Mouse (Mus musculus) spleen, postnatal 4 days (tissue): ENCODE results near the gene Nim1k.
"Not testable (repeated sequence)": the region's sequence is repeated elsewhere in the genome, so short reads cannot be mapped to it uniquely, and the experiment has no call there.

ENCODE experiments used
- DNase-seq, 2 experiments: peaks; one replicate each; pipeline ENCODE4 v3.0.0; 2022; ENCODE audit warnings: low spot score in 2 of 2

Gene Nim1k

DNA sequence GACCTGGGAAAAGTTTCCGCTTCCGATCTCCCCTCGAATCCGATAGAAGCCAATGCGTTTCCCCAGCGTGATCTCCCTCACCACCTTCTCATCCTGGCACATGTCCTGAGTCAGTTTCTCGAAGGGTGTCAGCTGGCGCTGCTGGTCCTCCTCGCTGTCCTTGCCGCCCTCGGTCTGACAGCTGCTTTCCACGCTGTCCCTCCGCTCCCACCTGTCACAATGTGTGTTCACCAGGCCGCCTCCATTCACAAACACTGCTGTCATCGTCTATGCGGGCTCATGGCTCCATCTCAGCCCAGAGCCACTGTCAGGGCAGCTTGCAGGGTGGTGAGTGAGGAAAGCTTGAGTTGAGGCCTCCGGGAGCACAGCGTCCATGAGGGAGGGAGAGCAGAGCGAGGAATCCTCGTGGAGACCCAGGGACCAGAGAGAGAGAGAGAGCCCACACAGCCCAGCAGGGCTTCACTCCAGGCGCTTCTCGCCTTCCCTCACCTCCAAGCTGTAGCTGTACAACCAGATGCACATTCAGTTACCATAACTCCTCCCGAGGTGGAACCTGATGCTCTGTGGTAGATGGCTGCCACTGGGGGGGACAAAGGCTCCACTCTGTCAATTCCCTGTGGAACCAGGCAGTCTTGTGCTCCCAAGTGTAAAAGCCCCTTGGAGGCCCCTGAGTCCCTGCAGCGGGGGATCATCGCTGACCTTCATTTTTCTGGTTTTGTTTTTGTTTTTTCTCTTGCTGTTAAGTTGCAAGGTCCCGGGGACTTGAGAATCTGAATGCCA lies 27.9 kb downstream of the Nim1k start:
- DNase-seq, result no peak

DNA sequence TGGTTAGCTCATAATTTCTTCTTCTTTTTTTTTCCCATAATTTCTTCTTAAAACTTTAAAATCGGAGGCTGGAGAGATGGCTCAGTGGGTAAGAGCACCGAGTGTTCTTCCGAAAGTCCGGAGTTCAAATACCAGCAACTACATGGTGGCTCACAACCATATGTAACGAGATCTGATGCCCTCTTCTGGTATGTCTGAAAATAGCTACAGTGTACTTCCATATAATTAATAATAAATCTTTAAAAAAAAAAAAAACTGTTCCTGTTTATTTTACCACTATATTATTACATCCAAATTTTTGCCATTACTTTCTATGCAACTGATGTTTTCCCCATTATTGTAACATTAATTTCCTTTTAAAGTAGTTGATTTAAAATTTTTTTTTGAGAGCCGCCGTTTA lies 31.1 kb downstream of the Nim1k start:
- no peak for DNase-seq

DNA sequence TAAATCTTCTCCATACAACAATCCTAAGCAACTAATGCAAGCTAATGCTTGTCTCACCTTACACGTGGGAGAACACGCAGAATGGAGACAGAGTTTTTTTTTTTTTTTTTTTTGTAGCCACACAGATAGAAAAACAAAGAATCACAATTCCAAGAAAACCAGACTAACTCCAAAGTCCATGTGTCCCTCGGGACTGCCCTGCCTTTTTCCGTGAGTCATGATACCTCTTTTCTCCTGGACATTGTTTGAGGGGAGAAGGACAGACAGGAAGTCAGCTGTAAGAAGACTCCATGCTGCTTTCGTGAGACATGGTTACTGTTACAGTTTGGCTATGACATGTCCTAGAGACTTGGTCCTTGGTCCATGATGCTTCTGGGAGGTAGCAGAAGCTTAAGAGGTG lies 32.3 kb downstream of the Nim1k start:
- no peak for DNase-seq

DNA sequence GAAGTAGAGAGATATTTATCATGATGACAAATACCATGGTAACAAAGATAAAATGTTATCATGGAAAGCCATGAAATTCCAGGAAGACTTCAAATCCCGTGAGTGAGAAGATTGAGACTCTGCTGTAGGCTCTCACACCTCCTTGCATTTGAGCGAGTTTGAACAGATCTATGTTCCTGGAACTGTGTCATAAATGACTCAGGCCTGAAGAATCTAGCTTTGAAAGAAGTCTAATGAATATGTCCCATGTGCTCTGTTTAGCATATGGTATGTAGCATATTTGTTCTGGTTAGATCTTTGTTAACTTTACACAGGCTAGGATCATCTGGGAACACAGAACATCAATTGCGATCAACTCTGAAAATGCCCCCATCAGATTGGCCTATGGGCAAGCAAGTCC lies 33.2 kb downstream of the Nim1k start:
- no peak for DNase-seq

DNA sequence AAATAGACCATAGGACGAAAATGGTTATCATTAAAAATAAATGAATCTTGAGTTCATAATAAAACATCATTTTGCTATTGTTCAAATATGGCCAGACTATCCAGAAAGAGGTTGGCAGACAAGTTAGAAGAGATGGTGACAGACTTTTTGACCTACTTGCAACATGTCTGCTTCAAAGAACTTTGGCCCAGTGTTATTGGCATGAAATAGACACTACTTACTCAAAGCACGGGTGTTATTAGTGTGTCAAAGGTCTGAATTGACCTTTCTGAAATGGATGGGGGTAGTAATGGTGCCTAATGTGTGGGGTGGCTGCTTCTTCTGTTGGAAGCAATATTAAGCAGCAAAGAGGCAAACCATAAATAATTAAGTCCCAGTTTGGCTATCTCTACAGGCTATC lies 39.6 kb downstream of the Nim1k start:
- no peak for DNase-seq

DNA sequence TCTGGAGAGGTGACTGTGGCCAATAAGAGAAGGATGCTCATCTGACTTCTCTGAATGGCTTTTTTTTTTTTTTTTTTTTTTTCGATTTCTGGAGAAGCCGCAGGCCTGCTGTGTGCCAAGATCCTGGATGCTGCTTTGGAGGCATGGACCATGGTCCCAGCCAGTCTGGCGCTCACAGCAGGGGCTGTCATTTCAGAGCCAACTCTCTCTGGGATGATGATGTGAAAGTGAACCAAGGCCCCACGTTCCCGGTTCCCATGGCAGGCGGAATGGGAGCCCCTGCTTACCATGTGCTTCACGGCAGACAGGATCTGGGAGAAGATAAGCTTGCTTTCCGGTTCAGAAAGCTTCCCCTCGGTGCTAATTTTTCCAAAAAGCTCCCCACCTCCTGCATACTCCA lies 41.9 kb downstream of the Nim1k start:
- no peak for DNase-seq

DNA sequence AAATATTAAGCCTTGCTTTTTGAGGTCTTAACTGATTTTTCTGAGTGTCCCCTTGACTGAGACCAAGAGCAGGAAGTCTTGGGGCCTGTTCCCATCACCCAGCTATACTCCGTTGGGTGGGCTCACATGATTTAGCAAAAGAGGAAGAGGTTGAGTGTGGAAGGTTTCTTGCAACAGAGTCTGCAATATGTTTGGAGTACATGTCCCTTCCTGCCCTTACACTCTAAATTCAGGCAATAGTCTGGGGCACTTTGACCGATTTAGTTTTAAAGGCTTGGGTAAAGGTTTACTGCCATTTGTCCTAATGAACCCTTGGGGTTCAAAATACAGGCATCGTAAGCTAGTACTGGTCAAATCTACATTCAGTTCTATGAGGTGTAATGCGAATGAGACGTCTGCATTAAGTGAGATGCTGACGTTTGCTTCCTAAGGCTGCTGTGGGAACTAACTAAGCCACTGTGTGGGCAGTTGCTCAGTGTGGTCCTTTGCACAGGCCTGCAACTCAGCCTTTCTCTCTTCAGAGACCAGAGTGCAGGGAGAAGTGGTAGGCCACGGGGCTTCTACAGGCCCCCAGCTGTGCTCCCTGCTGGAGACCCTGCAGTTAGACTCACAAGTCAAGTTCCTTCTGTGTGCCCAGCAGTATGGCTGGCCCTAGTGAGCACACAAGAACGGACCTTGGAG lies 42.4 kb downstream of the Nim1k start:
- no peak for DNase-seq

DNA sequence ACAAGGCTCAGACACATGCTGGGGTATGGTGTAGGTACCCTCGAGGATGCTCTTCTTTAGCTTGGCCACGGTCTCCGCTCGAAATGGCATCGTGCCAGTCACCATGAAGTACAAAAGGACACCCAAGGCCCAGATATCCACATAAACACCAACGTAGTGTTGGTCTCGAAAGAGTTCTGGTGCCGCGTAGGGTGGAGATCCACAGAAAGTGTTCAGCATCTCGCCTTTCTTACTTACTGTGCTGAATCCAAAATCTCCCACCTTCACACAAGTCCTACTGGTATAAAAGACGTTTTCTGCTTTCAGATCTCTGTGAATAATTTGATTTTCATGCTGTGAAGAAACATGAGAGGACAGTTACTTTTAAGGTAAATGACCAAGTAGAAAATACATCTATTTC lies 43.2 kb downstream of the Nim1k start:
- DNase-seq, result no peak

DNA sequence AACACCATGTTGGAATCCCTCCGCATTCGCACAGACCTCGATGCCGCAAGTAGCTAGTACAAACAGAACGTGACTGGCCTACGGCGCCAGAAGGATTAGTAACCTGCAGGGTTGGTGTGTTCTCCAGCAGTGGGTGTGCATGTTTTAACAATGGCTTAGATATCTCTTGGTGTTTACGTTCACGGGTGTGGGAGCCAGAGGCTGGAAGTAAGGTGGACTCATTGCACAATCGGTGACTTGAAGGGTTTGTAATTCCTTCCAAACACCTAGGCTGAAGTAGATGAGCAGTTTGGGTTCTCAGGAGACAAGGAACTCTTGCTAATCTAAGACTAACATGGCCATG lies 45.4 kb downstream of the Nim1k start:
- no peak for DNase-seq

DNA sequence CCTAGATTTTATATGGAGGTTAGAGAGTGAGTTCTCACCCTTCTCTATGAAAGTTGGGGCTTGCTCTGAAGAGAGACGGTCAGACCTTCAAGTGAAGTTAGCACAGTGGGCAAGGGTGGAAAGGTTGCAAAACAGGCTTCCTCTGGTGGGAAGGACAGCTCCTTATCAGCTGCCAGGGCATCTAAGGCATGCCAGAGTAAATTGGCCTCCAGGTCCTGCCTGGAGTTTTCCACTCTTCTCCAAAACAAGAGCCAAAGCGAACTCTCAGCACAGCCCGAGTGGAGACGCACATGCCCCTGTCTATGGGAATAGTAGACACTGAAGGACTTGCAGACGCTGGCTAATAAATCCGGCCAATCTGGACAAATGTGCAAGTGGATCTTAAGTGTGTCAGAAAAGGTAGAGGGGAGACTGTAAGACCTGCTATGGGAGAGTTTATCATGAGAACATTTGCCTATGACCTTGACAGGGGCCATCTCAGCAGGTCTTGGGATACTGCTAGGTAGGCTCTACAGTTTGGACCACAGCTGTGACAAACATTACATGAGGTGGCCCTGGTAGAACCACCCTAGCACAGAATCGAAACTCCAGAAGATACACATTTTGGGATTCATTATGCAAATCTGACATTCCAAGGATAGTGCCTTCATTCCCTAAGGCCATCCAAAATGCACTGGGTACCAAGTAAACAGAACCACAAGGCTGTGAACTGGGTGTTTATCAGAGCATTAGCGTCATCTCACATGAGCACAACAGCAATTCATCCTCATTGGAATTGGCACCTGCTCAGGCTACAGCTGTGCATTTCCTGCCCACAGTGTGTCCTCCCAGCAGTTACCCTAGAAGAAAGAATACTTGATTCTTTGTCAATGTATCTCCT lies 46.1 kb downstream of the Nim1k start:
- no peak for DNase-seq

DNA sequence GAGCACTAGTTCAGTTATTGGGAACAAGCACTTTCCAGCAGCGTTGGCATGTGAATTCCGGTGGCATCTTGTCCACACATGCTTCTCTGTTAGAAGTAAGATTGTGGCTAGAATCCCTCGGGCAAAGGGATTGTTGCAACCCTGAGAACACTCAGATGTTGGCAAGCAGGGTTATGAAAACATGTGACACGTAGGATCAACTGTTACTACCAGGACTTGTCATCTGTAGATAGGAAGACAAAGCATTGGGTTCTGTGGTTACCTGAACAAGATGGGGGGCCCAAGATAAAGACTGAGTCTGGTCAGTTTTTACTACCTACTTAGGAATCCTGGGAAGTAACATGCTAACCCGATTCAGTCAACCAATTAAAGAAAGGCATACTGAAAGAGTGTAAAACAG lies 46.7 kb downstream of the Nim1k start:
- no peak for DNase-seq

DNA sequence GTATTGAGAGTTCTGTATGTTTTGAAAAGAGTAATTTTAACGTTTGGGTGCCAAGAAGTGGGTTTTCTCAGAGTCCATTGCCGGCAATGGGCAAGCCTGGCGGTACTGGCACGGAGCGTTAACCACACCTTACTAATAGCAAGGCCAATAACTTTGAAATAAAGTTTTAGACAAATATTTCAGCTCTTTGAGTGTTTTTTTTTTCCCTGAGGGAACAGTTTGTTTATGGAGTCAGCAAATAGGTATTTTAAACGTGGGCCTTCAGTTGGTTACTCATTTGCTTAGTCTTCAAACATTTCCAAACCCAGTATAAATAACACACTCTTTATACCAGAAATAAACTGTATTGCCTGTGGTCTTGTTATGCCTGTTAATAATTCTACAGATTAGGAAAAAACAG lies 47.8 kb downstream of the Nim1k start:
- no peak for DNase-seq

DNA sequence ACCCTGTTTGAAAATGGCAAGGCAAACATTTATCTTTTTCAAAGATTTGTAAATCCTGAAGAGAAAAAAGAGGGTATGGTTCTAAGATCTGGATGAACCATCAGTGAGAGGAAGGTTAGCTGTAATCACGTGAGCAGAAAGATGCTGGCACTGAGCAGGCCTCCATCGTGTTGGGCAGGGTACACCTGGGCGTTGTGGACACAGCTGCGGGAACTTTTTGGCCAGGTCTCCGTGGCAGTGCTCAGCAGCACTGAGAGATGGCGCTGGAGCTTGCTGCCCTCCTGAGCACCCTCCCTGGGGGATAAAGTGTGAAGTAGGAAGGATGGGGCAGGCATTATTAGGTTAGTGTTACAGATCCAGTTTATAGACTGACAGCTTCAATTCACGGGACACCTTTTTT lies 48.7 kb downstream of the Nim1k start:
- no peak for DNase-seq

DNA sequence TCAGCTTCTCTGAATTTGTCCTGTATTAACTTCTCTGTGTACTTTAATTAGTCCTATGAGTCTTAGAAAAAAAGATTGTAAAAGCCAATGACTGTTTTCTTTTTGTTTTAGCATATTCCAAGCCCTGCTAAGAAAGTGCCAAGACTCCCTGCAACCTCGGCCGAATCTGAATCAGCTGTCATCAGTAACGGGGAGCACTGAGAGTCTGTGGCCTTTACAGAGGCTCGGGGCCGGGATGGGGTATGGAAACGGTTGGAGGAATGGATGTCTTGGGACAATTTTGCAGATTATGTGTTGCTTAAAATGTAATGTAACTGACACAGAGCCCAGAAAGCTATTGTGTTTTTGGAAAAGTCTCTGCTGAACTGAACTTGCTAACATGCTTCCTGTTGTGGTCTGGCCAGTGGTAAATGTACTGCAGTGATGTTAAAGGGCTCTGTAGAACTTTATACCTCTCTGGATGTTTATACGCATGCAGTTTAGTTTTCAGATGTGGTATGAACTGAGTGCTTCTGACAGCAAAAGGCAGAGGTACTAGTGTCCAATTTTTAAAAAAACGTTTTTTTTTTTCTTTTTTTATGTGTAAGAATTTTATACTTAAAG lies 49.3 kb downstream of the Nim1k start:
- not testable (repeated sequence) for DNase-seq

DNA sequence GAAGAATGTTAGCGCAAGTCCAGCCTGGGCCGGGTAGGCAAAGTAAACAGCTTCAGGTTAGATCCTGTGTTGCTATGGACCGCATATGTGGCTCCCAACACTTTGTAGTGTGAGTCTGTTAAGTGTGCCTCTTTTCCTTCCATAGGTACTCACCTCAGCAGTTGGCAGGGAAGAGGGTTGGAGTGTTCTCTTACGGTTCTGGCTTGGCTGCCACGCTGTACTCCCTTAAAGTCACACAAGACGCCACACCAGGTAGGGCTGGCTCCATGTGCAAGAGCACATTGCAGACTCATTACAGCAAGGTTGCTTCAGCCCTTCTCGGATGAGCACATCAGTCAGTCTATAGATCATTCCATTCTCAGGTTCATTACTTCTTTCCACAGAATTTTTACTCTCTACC lies 51.4 kb downstream of the Nim1k start:
- no peak for DNase-seq

DNA sequence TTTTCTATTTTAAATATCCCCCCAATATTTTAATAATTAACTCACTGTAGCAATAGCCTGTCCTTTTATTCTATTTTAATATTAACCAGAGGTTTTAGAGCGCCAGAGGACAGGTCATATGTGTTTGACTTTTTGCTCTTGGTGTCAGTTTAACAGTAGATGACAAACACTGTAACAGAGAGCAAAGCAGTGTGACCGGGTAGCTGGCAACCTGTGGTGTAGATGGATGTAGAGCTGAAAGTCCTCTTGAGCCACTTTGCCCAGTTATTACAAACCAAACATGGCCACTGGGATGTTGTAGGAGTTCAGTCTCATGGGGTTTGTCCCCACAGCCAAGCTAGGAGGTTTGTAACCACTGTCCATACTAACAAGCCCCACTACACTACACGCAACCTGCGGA lies 57.2 kb downstream of the Nim1k start:
- DNase-seq, result no peak

DNA sequence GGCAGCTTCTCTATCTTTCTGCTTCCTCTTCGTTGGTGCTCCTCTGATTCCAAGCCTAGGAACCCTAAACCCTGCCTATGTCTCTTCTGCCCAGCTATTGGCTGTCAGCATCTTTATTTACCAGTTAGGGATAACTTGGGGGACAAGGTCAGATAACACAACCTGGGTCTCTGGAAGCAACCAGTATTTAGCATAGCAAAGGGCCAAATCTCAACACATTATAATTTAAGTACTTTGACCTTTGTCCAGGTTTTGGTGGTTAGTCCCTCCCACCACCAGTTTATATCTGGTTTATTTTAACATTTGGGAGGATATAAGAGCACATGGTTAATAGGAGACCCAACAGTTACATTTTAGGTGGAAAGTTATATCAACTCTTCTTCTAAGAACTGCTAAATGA lies 59.2 kb downstream of the Nim1k start:
- DNase-seq, result no peak

DNA sequence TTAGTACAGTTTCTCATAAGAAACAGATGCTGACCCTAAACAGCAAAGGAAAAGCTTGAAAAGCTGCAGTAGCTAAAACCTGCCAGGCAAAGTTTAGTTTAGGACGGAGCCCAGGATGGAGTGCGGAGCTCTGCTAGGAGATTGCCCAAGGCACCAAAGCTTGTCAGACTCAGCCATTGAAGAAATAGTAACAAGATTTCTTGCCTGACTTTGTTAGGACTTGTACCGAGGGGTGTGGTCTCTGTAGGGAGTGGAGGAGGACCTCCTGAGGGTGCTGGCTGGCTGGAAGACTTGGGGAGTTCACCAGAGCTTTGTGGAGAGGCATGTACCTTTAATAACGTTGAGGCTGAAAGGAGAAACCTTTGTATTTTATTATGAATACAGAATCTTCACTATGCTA lies 60.0 kb downstream of the Nim1k start:
- peak in 1 of 2 experiments; percentile 27 for DNase-seq

DNA sequence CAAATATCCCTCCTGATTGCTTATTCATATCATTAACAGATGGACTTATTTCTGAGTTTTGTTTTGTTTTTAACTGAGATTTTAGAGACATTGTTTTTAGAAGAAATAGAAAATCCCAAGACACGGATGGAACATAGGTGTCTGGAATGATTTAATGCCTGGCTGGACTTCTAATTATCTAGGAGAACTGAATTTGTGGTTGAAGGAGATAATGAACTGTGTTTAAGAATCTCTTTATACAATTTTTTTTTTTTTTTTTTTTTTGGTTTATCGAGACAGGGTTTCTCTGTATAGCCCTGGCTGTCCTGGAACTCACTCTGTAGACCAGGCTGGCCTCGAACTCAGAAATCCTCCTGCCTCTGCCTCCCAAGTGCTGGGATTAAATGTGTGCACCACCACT lies 63.7 kb downstream of the Nim1k start:
- DNase-seq, result not testable (repeated sequence)

DNA sequence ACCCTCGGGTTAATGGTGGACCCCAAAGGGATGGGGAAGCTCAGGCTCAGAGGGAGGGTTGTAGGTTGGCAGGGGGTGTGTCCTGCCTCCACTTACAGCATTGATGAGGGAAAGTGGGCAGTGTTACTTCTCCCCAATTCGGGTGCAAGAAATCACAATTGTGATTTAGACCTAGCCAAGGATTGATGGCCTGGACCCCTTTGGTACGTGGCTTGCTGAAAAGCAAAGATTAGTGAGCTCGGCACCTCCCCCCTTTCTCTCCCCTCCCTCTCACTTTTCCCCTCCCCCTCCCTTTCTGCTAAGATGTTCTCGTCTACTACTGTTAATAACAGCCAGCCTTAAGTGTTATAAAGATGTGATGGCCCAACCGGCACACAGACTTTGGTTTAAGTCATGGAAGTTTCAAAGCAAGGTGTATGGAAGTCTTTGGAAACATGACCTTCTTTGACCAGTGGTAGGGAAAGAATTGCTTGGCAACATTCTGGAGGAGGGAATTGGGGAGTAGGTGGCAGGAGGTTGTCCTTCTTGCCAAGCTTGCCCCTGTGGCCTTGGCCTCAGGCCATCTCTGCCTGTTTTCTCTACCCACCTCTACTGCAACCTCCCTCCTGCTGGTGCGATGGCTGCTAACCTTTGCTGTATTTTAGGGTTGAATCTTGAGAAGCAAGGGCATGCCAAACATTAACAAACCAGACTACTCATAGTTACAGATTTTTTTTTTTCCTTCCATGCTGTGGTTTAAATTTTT lies 64.6 kb downstream of the Nim1k start:
- no peak for DNase-seq

DNA sequence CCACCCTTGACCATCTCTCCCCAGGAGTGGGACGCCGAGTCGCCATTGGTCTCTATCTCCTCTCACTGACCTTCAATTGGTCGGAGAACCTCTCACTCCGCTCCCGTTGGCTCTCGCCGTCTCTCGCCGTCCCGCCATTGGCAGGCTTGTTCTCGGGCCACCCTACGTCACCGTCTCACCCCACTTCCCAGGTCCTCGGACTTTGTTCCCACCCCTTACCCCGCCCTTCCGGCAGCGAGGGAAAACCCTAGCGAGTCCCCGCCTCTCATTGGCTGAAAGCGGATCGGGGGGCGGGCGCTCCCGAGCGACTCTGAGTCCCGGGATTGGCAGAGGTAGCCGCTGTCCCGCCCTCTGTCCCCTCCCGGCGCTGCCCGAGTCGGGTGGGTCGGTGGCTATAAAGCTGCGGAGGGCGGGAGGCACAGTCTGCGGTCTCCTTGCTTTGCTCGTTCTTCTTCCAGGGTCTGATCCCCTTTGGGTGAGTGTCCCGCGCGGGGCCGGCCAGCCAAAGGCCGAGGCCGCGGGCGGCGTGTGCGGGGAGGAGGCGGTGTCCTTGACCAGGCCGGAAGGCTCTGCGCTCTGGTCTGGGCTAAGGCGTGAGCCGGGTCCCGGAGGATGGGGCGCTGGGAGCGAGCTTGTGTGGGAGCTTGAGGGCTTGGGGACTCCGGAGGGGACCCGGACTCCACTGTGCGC lies 65.5 kb downstream of the Nim1k start, which contains the start of gene Hmgcs1:
Hmgcs1 (plus strand) TSS at position 341 of the 690 bp plus-strand sequence.
- DNase-seq, result peak; percentile 97 to 98
